Mouse (Mus musculus): ENCODE measurements at regions not wholly inside any gene's neighbourhood (a gene's known extent, or its start where the extent isn't known, plus 50 kb on each side); places are given as distances from the start of the nearest gene placed in this dataset.

GRCm38 (mm10) chr13:75578971-75579370 is 127.6 kb upstream of the Ell2 start:
- TF ChIP-seq CTCF (conservative IDR thresholded peaks at IDR 0.05; ENCODE audit: low read length) (no peak), NANOG (IDR thresholded peaks at IDR 0.05; ENCODE audit: borderline replicate concordance, low read length) (no peak), POU5F1 (IDR thresholded peaks at IDR 0.05; ENCODE audit: borderline replicate concordance, low read length) (no peak)
